12 mouse cellular contexts compared by ENCODE assay signal in genomic region chr14:105744125-105744524, GRCm38 (mm10).
A peak's percentile ranks its signal among the peaks of the same experiment; 100 is the strongest.
DNase-seq lines count a peak whose midpoint lies in the region; TF ChIP-seq lines count a peak whose summit lies in the region.
"Had no signal": no experiment of that assay in that cellular context is flagged by ENCODE, and none has a peak within 500 bp of the region (broad histone marks: within the 10 kb centered on the region; RNA-seq: fewer than 3 reads in every experiment).

No protein-coding gene starts in this region.

- H3K4me1 ChIP-seq in embryonic fibroblast, embryonic 13.5 days (ENCODE audit: control insufficient read depth, insufficient read depth, low read length) = peaks cover 6% of the 10 kb centered on the region

- TF ChIP-seq POLR2A in embryonic fibroblast, embryonic 13.5 days (IDR thresholded peaks at IDR 0.05; ENCODE audit: low read depth, low read length) = no peak

- intact Hi-C loops in heart, postnatal 25 days (cut with DNase I) = no loop called here

- no peak for TF ChIP-seq CTCF in embryonic fibroblast, embryonic 13.5 days (IDR thresholded peaks at IDR 0.05; ENCODE audit: borderline replicate concordance, insufficient read depth, low read length)

- H3K4me3 ChIP-seq in embryonic fibroblast, embryonic 13.5 days (ENCODE audit: insufficient read depth, low read length) = no peak overlapping the region; the same call in 1 of the 2 replicates

- peak; percentile 14 for DNase-seq in kidney, adult 11 months
- DNase-seq in kidney, postnatal 4 days = no peak
- peak; percentile 35 for DNase-seq in heart, postnatal 25 days (ENCODE audit: low spot score)
- peak; percentile 85 for DNase-seq in skeletal muscle tissue, adult 2 months (ENCODE audit: low read depth, low spot score)
- DNase-seq in T-cell, adult 2 months (ENCODE audit: low spot score) = no peak
- DNase-seq in cerebellum, postnatal 25 days = no peak
- DNase-seq in neural tube, embryonic 10.5 days (ENCODE audit: extremely low spot score, low spot score) = no peak
- DNase-seq: cerebellum, adult 9-10 months; midbrain, embryonic 14.5 days; thymus, adult 18-20 months had no signal

- peak overlapping the region; percentile 91 for H3K27ac ChIP-seq in embryonic fibroblast, embryonic 13.5 days (ENCODE audit: insufficient read depth, low read length)
- H3K27ac ChIP-seq: hindbrain, embryonic 14.5 days had no signal

Comparison
In these comparisons a context has a peak if more than half of its experiments do, and no peak if none do; other contexts are left out.
1. DNase-seq: peak in kidney, adult 11 months (single experiment), heart, postnatal 25 days (single experiment) and skeletal muscle tissue, adult 2 months (single experiment); none in kidney, postnatal 4 days (0 of 2), T-cell, adult 2 months (single experiment), cerebellum, postnatal 25 days (0 of 2) and neural tube, embryonic 10.5 days (single experiment).